Mouse (Mus musculus): ENCODE measurements around the gene Ptpre.
"Not testable (repeated sequence)": the region's sequence is repeated elsewhere in the genome, so short reads cannot be mapped to it uniquely, and the experiment has no call there.

Ptpre gene

GRCm38 (mm10) chr7:135535908-135536307 is 1.4 kb upstream of the Ptpre start:
- DNase-seq: no peak

GRCm38 (mm10) chr7:135537948-135538741 is 864 bp downstream of the Ptpre start:
- peak; percentile 58 for DNase-seq

GRCm38 (mm10) chr7:135539429-135539828 is 2.1 kb downstream of the Ptpre start:
- DNase-seq: no peak

- DNase-seq: no peak
These were observed 5.0 kb downstream of the Ptpre start for GRCm38 (mm10) chr7:135542235-135542634.

GRCm38 (mm10) chr7:135543033-135543432 is 5.8 kb downstream of the Ptpre start:
- no peak for DNase-seq

- DNase-seq: no peak
These were observed 7.0 kb downstream of the Ptpre start for GRCm38 (mm10) chr7:135544321-135544720.

GRCm38 (mm10) chr7:135545957-135546356 is 8.7 kb downstream of the Ptpre start:
- DNase-seq: no peak

GRCm38 (mm10) chr7:135546530-135546929 is 9.2 kb downstream of the Ptpre start:
- DNase-seq: no peak

- DNase-seq: no peak
These were observed 11.2 kb downstream of the Ptpre start for GRCm38 (mm10) chr7:135548434-135548833.

GRCm38 (mm10) chr7:135551547-135551946 is 14.3 kb downstream of the Ptpre start:
- no peak for DNase-seq

- DNase-seq: no peak
These were observed 16.3 kb downstream of the Ptpre start for GRCm38 (mm10) chr7:135553550-135553949.

GRCm38 (mm10) chr7:135556663-135557402 is 19.6 kb downstream of the Ptpre start:
- no peak for DNase-seq

GRCm38 (mm10) chr7:135560280-135560679 is 23.0 kb downstream of the Ptpre start:
- DNase-seq: no peak

GRCm38 (mm10) chr7:135564022-135564421 is 26.7 kb downstream of the Ptpre start:
- no peak for DNase-seq

- DNase-seq: no peak
These were observed 28.7 kb downstream of the Ptpre start for GRCm38 (mm10) chr7:135566013-135566412.

- no peak for DNase-seq
These were observed 30.3 kb downstream of the Ptpre start for GRCm38 (mm10) chr7:135567582-135567981.

GRCm38 (mm10) chr7:135568550-135568949 is 31.3 kb downstream of the Ptpre start:
- no peak for DNase-seq

GRCm38 (mm10) chr7:135571392-135571791 is 34.1 kb downstream of the Ptpre start:
- no peak for DNase-seq

GRCm38 (mm10) chr7:135571951-135572559 is 34.8 kb downstream of the Ptpre start:
- DNase-seq: no peak

GRCm38 (mm10) chr7:135575319-135576069 is 38.2 kb downstream of the Ptpre start:
- DNase-seq: not testable (repeated sequence)

GRCm38 (mm10) chr7:135576329-135576728 is 39.0 kb downstream of the Ptpre start:
- no peak for DNase-seq

- DNase-seq: no peak
These were observed 41.5 kb downstream of the Ptpre start for GRCm38 (mm10) chr7:135578715-135579325.

Data from right cerebral cortex, postnatal 4 days (tissue).